Mouse (Mus musculus): ENCODE data around the gene 7530416G11Rik.

The 7530416G11Rik gene

DNA sequence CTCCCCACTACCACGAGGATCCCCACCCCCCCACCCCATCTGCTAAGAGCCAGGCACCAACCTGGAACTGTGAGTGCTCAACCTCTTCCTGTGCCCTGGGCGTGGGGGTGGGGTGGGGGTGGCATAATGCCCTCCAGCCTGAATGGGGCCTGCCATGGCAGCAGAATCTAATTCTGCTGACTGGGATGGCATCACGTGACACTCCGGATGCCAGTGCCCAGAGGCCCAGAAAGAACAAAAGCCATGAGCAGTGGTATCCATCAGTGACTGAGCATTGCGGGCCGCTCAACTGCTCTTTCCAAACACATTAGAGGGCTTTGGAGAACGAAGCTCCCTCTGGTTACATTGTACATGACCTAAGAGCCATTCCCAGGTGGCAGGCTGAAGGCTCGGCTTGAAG lies at the start of gene 7530416G11Rik:
7530416G11Rik (minus strand) TSS at position 101 of the 400 bp plus-strand sequence.
- no peak for DNase-seq (ENCODE audit: low spot score)

DNA sequence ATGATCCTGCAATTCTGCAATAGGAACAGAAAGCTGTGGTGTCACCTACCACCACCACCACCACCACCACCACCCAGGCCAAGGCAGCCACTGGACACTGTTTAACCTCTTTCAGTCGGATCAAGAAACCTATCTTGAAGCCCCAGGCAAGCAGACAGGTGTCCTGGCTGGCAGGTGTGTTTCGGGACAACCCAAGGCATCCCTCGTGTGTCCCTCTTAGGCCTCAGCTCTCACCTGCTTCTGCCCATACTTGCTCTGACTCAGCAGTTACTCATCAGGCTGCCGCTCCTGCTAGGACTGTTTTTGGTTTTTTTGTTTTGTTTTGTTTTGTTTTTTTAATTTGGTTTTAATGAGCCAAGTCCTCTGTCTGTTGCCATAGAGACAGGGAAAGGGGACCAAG lies 43.5 kb upstream of the 7530416G11Rik start:
- no peak for DNase-seq (ENCODE audit: low spot score)

GRCm38 (mm10) chr15:85545369-85545768 lies 42.3 kb upstream of the 7530416G11Rik start:
- DNase-seq (ENCODE audit: low spot score), result no peak

DNA sequence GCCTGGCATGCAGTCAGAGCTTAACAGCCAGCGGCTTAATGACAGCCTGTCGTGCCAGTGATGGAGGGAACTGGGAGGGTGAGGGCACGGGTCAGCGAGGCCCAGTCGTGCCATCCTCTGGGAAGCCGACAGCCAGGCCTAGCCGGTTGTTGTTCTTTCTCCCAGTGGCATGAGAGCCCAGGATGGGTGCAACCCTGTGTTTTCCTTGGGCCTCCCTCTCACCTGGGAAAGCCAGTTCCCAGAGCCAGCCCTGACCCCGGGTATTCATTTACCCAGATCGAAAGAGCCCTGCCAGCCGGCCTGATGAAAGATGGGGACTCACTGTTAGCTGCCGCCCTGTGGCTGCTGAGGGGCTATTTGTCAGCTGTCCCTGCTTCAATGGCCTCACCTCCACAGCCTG lies 35.1 kb upstream of the 7530416G11Rik start:
- no peak for DNase-seq (ENCODE audit: low spot score)

GRCm38 (mm10) chr15:85537151-85537550 lies 34.1 kb upstream of the 7530416G11Rik start:
- DNase-seq (ENCODE audit: low spot score), result no peak

DNA sequence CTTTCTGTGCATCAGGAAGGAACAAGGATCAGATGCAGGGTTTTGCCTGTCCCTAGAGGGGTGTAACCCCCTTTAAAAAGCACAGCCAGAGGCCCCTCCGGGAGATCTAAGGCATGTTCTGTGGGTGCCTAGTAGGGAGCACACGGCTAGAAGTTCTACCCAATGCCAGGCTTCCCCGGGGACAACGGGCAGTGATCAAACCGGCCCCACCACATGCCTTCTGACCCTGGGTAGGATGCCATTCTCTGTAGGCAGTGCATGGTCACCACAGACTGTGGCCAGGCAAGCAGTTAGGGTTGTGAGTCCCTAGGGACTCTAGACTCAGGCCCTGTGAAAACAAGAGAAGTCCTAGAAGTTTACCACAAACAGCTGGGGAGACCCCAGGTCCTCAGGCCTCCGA lies 31.6 kb upstream of the 7530416G11Rik start:
- no peak for DNase-seq (ENCODE audit: low spot score)

- DNase-seq (ENCODE audit: low spot score), result no peak
These were observed 31.2 kb upstream of the 7530416G11Rik start for GRCm38 (mm10) chr15:85534215-85534614.

DNA sequence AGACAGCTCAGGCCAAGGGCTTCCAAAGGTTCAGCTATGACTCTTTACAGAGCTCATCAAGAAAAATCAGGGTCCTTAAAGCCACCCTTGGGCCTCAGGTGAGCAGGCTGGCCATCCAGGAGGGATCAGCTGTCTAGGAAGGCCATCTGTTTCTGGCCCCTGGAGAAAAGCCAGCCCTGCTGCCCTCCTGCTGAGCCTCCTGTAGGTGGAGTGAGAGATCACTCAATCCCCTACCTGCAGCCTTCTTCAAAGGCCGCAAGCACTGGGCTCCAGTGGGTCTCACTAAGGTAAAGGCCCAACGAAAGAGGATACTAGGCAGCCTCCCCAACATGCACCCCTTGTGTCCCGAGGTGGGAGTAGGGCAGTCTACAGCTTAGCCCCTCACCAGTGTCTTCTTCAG lies 29.0 kb upstream of the 7530416G11Rik start:
- no peak for DNase-seq (ENCODE audit: low spot score)

DNA sequence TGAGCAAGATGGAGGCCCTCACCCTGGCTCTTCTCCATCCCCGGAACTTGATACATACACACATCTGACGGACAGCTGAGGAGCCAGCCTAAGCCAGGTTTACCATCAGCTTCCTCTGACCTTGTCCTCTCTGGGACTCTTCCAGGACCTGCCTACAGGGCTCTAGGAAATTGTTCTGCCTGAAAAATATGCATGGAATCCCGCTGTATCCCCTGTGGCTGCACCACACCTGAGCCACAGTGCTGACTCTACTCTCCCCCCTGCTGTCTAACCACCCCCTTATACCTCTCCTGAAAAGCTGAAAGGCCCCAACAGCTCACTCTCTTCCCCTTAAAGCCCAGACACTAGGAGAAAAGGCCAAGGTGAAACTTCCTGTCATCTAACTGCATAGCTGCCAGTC lies 26.9 kb upstream of the 7530416G11Rik start:
- no peak for DNase-seq (ENCODE audit: low spot score)

DNA sequence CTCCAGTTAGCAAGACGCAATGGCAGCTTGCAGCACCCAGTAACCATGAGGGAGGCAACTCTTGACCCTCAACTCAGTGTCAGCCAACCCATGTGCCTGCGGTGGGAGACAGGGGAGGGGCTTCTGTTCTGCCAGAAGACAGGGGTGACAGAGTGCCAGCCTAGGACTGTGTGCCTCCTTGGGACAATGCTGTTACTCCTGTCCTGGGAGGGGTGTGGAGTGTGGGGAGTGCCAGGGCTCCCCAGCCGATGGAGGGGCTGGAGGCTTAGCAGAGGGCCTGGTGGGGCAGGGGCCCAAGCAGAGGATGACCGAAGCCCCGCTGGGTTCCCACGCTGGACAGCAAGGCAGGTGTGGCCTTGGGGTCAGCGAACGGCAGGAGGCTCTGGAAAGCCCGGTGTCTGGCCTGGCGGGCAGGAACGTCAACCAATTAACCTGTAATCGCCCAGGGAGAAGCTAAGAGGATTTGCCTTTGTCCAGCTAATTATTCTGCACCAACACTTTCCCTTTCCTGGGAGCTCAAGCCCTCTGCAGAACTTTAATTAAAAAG lies 21.4 kb upstream of the 7530416G11Rik start:
- no peak for DNase-seq (ENCODE audit: low spot score)

- DNase-seq (ENCODE audit: low spot score), result peak; percentile 40
These were observed 20.4 kb upstream of the 7530416G11Rik start for GRCm38 (mm10) chr15:85523173-85523991.

GRCm38 (mm10) chr15:85519438-85519837 lies 16.4 kb upstream of the 7530416G11Rik start:
- no peak for DNase-seq (ENCODE audit: low spot score)

GRCm38 (mm10) chr15:85507370-85508014 lies 4.5 kb upstream of the 7530416G11Rik start:
- no peak for DNase-seq (ENCODE audit: low spot score)

DNA sequence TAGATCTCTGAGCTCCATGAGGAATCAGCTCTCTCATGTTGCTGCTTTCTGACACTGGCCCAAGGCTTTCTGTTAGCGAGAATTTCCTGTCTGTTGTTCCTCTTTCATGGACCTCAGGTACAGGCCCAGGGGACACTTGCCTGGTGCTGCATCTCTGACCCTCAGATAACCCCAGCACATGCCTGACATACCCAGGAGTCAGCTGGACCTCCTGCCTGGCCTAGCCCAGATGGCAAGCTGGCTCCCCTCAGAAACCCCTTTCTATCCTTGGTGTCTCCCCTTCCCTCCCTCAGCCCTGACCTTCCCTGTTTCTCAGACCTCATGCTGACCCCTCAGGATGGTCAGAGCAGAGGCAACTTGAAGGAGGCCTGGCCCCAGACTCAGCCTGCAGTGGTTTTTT lies 3.7 kb upstream of the 7530416G11Rik start:
- DNase-seq (ENCODE audit: low spot score), result no peak

DNA sequence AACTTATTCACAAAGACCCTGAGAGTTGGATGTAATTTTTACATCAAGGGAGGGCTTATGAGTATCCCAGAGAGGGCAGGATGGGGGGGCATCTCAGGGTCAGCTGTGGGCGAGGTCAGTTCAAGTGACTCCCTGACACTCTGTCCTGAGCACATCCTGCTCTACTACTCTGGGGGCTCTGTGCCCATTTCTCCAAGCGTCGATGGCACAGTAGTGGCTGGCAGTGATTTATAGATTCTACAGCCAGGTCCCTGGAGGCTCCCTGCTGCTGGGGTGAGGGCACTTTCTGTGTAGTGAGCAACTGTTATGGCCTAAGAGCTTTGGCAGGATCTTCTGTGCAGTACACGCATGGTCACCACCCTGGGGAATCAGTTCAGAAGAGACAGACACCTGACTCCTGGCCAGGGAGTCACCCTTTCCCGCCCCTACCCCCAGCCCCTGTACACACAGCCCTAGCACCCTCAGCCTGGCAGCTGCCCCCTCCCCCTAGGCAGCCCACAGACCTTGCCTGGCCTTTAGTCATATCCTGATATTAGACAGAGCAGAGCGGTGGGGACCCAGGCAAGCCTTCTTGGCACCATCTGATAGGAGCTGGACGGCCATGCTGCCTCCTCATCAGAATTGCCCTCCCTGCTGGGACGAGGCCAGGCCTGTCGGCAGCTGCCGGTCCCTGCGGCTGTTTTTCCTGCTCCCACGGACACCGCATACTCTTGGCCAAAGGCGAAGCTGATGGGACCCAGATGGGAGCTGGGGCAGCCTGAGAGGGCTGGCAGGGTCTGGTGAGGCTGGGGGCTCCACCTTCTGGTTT lies 2.3 kb upstream of the 7530416G11Rik start:
- DNase-seq (ENCODE audit: low spot score), result peak; percentile 34

GRCm38 (mm10) chr15:85500267-85500666 lies 2.8 kb downstream of the 7530416G11Rik start:
- no peak for DNase-seq (ENCODE audit: low spot score)

GRCm38 (mm10) chr15:85497981-85498475 lies 5.0 kb downstream of the 7530416G11Rik start:
- DNase-seq (ENCODE audit: low spot score), result no peak

GRCm38 (mm10) chr15:85497548-85497947 lies 5.5 kb downstream of the 7530416G11Rik start:
- DNase-seq (ENCODE audit: low spot score), result no peak

GRCm38 (mm10) chr15:85494163-85494621 lies 8.8 kb downstream of the 7530416G11Rik start:
- DNase-seq (ENCODE audit: low spot score), result no peak

DNA sequence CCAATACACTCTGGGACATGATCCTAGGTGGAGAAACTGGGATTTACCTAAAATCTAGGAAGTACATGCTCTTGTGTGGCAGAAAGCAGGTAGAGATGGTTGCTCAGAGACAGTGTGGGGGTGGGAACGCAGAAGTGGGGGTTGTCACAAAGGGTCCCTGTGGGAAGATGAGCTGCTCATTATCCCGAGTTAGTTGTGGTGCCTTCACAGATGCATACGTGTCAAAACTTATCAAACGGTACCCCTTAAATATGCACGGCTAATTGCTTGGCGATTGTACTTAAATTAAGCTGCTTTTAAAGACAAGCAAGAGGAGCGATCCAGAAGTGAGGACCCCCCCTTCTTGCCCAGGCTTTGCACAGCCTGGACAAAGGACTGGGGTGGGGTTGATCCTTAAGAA lies 13.3 kb downstream of the 7530416G11Rik start:
- no peak for DNase-seq (ENCODE audit: low spot score)

- no peak for DNase-seq (ENCODE audit: low spot score)
These were observed 14.1 kb downstream of the 7530416G11Rik start for GRCm38 (mm10) chr15:85488900-85489299.

- no peak for DNase-seq (ENCODE audit: low spot score)
These were observed 22.4 kb downstream of the 7530416G11Rik start for GRCm38 (mm10) chr15:85480630-85481029.

All from ovary, postnatal 10 days (tissue).